Mouse (Mus musculus): ENCODE data around the gene Ppfibp2. TPM values are rescaled to one million over a fixed set of nuclear protein-coding genes. Genes with fewer than 3 reads are reported as not detected.

The Ppfibp2 gene
- total RNA-seq, 2 experiments from 2014 or later: 7.1 to 7.6 TPM

GRCm38 (mm10) chr7:107694254-107694947, 99.4 kb downstream of the Ppfibp2 start:
- DNase-seq (ENCODE audit: low spot score in 2 of 2): no peak

DNA sequence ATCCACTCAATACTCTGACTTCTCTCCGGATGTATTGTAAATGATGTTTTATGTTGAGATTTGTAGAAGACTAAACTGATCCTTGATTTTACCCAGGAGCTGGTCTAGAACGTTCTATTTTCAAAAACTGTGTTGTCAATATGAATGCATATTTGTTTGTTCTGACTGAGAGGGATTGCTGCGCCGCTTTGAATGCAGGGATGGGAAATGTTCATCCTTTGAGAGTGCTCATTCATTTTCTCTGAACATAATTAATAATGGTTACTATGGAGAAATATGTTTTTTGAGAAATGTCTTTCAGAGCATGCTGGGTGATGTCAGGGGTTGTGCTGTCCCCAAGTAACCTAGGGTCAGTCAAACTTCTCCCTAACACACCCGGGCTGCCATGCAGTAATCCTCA, 102.1 kb downstream of the Ppfibp2 start:
- no peak for DNase-seq (ENCODE audit: low spot score in 2 of 2)

DNA sequence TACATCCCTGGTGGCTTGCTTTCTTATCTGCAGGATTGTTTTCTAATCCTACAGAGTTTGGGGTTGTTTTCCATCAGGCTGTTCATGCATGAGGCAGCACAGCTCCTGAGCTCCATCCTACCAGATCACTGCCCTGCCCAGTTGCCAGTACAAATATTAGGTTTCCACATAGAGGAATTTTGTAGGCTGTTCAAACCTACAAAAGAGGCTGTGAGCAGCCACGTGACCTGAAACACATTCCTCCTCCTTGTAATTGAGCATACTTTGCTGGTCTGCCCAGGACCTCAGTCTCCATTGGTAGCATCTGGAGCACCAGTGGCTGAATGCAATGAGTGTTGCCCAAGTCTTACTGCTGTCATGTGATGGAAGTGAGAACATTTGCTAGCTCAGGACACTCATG, 104.9 kb downstream of the Ppfibp2 start:
- DNase-seq (ENCODE audit: low spot score in 2 of 2): no peak

DNA sequence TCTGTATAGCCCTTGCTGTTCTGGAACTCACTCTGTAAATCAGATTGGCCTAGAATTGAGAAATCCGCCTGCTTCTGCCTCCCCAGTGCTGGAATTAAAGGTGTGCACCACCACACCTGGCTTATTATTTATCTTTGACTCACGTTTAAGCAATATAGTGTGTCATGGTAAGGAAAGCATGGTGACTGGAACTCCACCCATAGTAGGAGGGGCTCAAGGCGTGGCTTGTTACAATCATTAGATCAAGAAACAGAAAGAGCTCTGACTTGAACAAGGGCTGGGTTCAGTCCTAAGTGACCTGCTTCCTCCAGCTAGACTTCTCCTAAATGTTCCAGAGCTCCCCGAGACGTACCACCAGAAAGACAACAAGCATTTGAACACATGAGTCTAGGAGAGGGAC, 105.6 kb downstream of the Ppfibp2 start:
- no peak for DNase-seq (ENCODE audit: low spot score in 2 of 2)

GRCm38 (mm10) chr7:107702461-107703380, 107.7 kb downstream of the Ppfibp2 start:
- DNase-seq (ENCODE audit: low spot score in 2 of 2): no peak

DNA sequence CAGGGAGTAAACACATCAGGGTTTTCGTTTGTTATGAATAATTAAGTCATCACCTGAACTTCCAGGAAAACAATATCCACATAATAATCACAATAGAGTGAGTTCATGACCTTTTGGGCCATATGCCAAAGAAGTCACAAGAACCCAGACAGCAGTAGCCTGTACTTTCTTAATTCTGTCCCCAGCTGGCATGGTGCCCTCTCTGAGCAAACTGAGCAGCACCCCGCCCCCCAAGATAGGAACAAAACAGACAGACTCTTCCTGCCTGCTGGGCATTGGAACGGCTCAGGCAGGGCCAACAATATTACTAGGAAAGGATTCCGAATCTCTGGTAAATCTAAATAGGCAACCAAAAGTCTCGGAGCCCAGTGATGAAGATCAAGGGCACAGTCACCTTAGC, 110.9 kb downstream of the Ppfibp2 start:
- no peak for DNase-seq (ENCODE audit: low spot score in 2 of 2)

DNA sequence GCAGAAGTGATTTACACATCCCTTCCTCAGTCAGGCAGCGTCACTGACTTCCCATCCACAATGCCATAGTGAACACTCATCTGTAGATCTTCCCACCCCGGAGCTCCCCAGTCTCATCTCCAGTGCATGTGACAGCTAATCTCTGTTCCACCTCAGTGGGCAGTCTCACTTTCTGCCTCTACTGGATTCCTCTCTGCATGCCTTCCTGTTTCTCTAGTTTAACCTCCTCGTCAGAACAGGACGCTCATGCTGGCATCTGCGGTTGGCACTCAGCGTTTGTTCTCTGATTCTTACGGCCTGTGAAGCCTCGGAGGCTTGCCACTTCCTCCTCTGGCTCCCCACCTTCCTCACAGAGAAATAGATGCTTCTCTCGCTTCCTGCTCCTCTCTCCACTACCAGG, 112.6 kb downstream of the Ppfibp2 start:
- DNase-seq (ENCODE audit: low spot score in 2 of 2): no peak

DNA sequence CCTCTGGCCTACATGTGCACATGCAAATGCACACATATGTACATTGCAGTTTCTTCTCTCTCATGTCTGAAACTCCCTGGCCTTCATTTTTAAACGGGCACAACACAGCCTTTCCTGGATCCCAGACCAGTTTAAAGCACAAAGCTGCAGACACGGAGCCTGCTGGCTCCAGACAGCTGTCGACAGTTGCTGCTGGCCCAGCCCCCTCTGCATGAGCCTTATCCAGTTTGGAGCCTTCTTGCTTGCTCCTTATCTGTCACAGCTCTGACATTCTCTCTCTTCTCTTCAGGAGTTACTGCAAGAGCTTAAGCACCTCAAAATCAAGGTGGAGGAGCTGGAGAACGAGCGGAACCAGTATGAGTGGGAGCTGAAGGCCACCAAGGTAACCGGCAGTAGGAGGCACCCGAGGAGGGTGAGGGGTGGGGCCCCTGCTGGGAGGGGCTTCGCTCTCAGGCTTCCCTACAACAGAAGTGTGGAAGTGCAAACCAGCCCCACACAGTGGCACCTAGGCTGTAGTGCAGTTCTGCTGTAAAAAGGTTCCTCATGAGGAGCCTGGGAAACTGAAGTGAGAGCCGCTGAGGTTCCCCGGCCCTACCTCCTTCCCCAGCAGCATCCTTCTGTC, 113.6 kb downstream of the Ppfibp2 start:
- peak; percentile 58 to 67 for DNase-seq (ENCODE audit: low spot score in 2 of 2)

DNA sequence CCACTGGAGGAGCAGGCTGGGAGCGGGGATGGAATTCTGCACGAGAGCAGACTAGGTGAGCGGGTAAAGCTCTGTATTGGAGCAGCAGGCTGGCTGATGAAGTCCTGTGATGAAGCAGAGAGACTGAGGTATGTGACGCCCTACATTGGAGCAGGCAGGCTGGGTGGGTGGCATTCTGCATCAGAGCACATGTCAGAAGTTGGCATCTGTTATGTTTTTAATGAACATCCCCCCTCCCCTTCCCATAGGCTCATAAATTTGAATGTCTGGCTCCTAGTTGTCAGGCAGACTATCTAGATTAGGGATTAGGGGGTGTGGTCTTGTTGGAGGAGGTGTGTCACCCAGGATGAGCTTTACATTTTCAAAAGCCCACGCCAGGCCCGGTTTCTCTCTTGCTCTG, 117.7 kb downstream of the Ppfibp2 start:
- no peak for DNase-seq (ENCODE audit: low spot score in 2 of 2)

DNA sequence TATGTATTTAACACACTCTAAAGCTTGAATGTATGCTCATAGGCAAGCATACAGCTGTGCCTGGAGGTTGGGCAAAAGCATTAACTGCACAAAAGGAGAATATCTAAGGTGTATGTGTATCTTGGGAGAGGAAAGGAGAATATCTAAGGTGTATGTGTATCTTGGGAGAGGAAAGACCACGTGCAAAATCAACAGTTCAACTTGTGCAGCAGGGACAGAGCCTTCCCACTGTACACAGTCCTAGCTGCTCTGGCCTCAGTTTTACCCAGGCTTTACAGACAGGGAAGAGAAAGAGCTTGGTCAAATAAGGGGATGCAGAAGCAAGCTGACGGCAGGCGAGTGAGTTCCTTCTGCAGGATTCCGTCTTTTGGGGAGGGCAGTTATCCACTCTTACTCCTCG, 119.1 kb downstream of the Ppfibp2 start:
- no peak for DNase-seq (ENCODE audit: low spot score in 2 of 2)

- no peak for DNase-seq (ENCODE audit: low spot score in 2 of 2)
Measured at GRCm38 (mm10) chr7:107720771-107721170, 125.8 kb downstream of the Ppfibp2 start.

DNA sequence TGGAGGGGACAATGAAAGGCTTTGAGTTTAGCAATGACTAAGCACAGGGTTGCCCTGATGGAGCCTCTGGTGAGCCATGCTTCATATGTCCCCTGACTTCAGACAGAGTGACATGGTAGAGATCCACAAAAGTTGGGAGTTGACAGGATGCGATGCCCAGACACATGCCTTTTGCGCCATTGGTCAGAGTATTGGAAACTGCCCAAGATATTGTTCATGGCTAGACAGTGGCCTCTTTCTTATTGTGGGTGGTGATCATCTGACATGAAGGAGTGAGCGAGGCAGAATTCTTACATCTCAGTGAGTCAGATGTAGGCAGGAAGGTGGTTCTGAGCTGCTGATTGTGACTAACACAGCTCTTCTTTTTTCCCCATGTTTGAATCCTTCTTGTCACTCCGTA, 127.5 kb downstream of the Ppfibp2 start:
- DNase-seq (ENCODE audit: low spot score in 2 of 2): no peak

DNA sequence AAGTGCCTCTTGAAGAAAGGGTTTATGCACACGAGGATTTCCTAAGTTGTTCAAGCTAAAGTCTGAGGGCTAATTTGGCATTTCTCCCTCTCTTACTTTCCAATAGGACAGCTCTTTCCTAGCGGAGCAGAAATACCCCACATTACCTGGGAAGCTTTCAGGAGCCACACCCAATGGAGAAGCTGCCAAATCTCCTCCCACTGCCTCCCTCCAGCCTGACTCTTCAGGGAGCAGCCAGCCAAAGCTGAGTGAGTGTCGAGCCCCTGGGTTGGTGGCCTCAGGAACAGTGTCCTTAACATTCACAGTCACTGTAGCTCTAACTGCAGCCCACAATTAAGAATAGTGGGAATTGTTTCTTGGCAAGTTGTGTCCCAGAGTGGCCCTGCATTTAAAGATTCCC, 132.5 kb downstream of the Ppfibp2 start:
- DNase-seq (ENCODE audit: low spot score in 2 of 2): no peak

DNA sequence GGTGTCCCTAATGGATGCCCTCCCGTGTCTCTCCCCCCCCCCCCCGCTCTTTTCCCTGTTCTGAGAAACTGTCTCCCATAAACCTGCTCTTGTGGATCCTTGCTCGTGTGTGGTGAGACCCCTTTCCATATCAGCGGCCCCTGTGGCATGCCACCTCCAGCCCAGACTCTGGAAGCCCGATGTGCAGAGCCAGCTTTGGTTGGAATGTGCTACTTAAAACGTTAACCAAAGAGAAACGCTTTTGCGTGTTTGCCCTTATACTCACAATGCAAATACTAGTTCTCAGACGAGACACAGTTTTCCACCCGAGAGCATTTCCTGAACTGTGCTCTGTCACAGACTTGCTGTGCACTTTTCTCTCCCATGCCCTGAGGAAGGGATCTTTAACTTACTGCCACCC, 135.6 kb downstream of the Ppfibp2 start:
- DNase-seq (ENCODE audit: low spot score in 2 of 2): no peak

DNA sequence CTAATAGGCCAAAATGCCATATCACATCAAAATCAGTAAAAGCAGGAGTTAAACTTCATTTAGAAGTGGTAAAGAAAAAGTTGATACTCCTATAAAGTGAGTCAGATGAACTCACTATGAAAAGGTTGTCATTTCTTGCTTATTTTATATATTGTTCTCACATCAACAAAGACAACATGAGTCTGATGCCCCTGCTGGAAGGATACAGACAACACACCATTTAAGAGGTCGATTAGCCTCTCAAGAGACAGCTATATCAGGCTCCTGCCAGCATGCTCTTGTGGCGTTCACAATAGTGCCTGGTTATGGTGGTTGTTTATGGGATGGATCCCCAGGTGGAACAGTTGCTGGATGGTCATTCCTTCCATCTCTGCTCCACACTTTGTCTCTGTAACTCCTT, 138.2 kb downstream of the Ppfibp2 start:
- no peak for DNase-seq (ENCODE audit: low spot score in 2 of 2)

DNA sequence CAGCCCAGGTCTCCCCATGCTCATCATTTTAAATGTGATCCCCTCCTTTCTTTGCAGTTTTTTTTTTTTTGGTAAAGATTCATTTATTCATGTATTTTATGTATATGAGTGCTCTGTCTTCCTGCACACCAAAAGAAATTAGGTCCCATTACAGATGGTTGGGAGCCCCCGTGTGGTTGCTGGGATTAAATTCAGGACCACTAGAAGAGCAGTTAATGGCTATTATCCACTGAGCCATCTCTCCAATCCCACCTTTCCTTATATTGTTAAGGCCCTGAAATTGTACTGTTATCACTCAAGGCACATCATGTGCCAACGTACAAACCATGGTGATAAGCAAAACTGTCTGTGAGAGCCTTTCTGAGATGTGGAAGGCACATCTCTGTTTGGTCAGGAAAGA, 143.7 kb downstream of the Ppfibp2 start:
- DNase-seq (ENCODE audit: low spot score in 2 of 2): peak; percentile 28 to 35

DNA sequence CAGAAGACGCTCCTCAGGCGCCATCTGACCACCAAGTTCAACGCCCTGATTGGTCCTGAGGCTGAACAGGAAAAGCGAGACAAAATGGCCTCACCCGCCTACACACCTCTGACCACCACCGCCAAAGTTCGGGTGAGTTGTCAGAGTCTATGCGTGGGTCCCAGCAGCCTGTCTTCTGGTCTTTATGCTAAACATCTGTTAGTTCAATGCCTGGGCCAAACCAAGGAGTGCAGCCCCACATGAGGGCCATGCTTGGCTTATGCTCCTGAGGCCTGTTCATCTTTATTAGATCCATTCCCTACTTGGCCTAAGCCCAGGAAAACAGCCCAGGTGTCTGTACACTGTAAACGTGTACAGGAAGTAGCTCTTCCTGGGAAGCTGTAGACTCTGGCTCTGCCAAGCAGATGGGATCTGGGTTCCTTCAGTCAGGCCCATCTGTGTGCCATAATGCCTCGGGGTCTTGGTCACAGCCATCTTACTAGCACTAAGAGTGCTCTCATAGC, 148.0 kb downstream of the Ppfibp2 start:
- DNase-seq (ENCODE audit: low spot score in 2 of 2): no peak

GRCm38 (mm10) chr7:107744454-107744853, 149.4 kb downstream of the Ppfibp2 start:
- DNase-seq (ENCODE audit: low spot score in 2 of 2): no peak

DNA sequence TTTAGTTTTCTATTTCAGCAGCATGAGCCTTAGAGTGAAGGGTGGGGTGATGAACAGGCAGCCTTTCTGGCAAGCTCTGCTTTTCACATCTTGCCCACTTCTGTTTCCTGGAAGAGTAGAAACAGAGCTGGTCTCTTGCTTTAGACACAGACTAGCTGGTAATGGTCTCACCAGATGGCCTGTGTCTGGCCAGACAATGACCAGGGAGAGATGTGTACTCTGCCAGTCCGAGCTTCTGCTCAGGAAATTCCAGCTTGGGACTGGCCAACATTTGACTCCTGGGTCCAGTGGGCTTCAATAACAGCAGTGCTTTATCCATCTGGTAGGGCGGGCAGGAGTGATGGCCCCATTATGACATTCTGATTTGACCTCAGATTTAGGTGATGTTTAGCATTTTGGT, 150.1 kb downstream of the Ppfibp2 start:
- no peak for DNase-seq (ENCODE audit: low spot score in 2 of 2)

DNA sequence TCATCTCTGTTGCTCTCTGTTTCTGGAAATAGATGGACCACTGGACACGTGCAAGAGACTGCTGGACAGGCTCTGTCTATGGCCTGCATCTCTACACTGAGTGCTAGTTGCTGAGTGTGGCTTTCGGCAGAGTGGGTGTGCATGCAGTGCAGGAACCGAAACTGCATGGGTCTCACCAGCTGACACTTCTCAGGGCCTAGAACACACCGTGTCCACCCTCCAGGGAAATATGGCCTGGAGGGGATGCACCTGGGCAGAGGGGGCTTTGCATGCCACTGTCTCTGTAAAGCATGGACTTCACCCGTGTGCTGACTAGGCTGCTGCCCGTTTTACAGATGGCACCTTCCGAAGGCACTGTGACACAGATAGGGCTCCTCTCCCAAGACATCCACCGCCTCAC, 151.0 kb downstream of the Ppfibp2 start:
- DNase-seq (ENCODE audit: low spot score in 2 of 2): no peak

DNA sequence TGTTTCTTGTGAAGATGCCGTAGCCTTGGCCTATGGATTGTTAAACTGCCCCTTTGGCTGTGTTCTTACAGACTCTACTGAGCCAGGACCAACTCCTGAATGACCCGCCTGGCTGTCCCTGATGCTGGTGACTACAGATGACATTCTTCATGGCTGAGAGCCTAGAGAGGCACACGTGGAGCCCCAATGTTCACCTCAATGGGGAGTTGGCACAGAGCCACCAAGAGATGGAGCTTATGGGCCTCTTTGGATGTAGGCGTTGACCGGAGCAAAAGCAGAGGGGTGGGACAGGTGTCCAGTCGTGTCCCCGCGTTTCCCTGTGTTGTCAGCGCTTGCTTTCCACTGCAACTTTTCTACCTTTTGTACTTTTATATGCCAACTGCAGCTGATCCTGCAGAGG, 152.5 kb downstream of the Ppfibp2 start:
- DNase-seq (ENCODE audit: low spot score in 2 of 2): no peak

GRCm38 (mm10) chr7:107747954-107748353, 152.9 kb downstream of the Ppfibp2 start:
- peak; percentile 45 to 65 for DNase-seq (ENCODE audit: low spot score in 2 of 2)

All from left cerebral cortex, adult 18-20 months (tissue).